Mouse (Mus musculus) hindbrain, postnatal 0 days (tissue): Measurements from ENCODE around the gene Avpr2. TPM values are rescaled to one million over a fixed set of nuclear protein-coding genes. Genes with fewer than 3 reads are reported as not detected.

Experiments used
- ATAC-seq: fragments of 200-750 bp; cut with Nextera tagmentation; 2 replicates; pipeline ENCODE4 v1.8.0; 2017; ENCODE audit warnings: mild to moderate bottlenecking, moderate TSS enrichment, moderate library complexity
- DNase-seq: peaks from one replicate; pipeline ENCODE4 v3.0.0-alpha.2; 2015; ENCODE audit warnings: low spot score
- H3K27ac ChIP-seq: fragments of 300-500 bp; sonication (generic); 2 replicates; pipeline ENCODE4 v1.5.1; 2014; ENCODE audit warnings: mild to moderate bottlenecking
- H3K27me3 ChIP-seq: fragments of 300-500 bp; sonication (generic); 2 replicates; pipeline ENCODE4 v1.6.1; 2014; ENCODE audit warnings: low read length, mixed read lengths; ENCODE audit not compliant: insufficient read depth
- H3K36me3 ChIP-seq: fragments of 300-500 bp; sonication (generic); 2 replicates; pipeline ENCODE4 v1.6.1; 2014; ENCODE audit warnings: low read length, mixed read lengths; ENCODE audit not compliant: insufficient read depth
- H3K4me1 ChIP-seq: fragments of 300-500 bp; sonication (generic); 2 replicates; pipeline ENCODE4 v1.6.1; 2014; ENCODE audit warnings: antibody characterized with exemption, low read length, mixed read lengths; ENCODE audit not compliant: insufficient read depth
- H3K4me2 ChIP-seq: fragments of 300-500 bp; sonication (generic); 2 replicates; pipeline ENCODE4 v1.6.1; 2014; ENCODE audit warnings: low read depth, mild to moderate bottlenecking, low read length, moderate library complexity, mixed read lengths
- H3K4me3 ChIP-seq: fragments of 300-500 bp; sonication (generic); 2 replicates; pipeline ENCODE4 v1.5.1; 2014; ENCODE audit warnings: low read length
- H3K9ac ChIP-seq: fragments of 300-500 bp; sonication (generic); replicated peaks from 2 replicates; pipeline ENCODE4 v1.6.1; 2014; ENCODE audit warnings: mild to moderate bottlenecking, low read length, moderate library complexity, mixed read lengths
- H3K9me3 ChIP-seq: fragments of 300-500 bp; sonication (generic); 2 replicates; pipeline ENCODE4 v1.6.1; 2016; ENCODE audit warnings: low read length, mixed read lengths
- CTCF ChIP-seq: IDR thresholded peaks from 2 replicates; pipeline ENCODE4 v1.5.1; 2016; ENCODE audit warnings: antibody characterized with exemption, control low read depth, low read depth
- WGBS: fragments of 180-500 bp; shearing (Covaris S2); extraction: QIAGEN DNeasy Blood & Tissue Kit; methylation state at CpG from one replicate; pipeline ENCODE4 v1.1.7; 2014; 5-methylcytosine and 5-hydroxymethylcytosine counted together
- polyA plus RNA-seq: library from polyadenylated mRNA; unstranded; fragments of >200 nt; fragmentation: Nextera tagmentation; extraction: Ambion mirVana; gene quantifications from 2 replicates; pipeline ENCODE4 v1.2.1, GENCODE M21; 2015
- total RNA-seq: library from RNA; depleted of rRNA; stranded (reverse); fragments of >200 nt; gene quantifications from 2 replicates; pipeline ENCODE4 v1.2.3, GENCODE M21; 2014; rRNA removed

The Avpr2 gene
- total and polyA plus RNA-seq, 2 experiments from 2014 or later = not detected

- peak within 1 kb of the TSS; percentile 6; the same call in 1 of the 2 replicates for H3K4me3 ChIP-seq
- peak; percentile 77 for ATAC-seq
Measured at GRCm38 (mm10) chrX:73930402-73931062, 38.6 kb downstream of the Avpr2 start, which contains the start of gene Renbp. TSS of gene Renbp (minus strand) at chrX:73930850.

GRCm38 (mm10) chrX:73931871-73932270 is 40.0 kb downstream of the Avpr2 start:
- no peaks in the 10 kb centered on the region for H3K36me3 ChIP-seq
- no peaks in the 10 kb centered on the region for H3K4me1 ChIP-seq
- no peaks in the 10 kb centered on the region for H3K27me3 ChIP-seq
- no peak overlapping the region for H3K4me2 ChIP-seq
- DNase-seq (no peak), ATAC-seq (no peak)
- no peak overlapping the region for H3K9ac ChIP-seq
- H3K27ac ChIP-seq = no peak overlapping the region
- H3K4me3 ChIP-seq = no peak overlapping the region
- TF ChIP-seq CTCF = no peak
- no peaks in the 10 kb centered on the region for H3K9me3 ChIP-seq
- 74% methylated on average over 2 of the region's 2 CpGs for WGBS

More at GRCm38 (mm10) chrX:73930402-73931062, 38.6 kb downstream of the Avpr2 start, which contains the start of gene Renbp:
- WGBS = 51% methylated on average over 17 of the region's 17 CpGs
- H3K27me3 ChIP-seq = no peaks in the 10 kb centered on the region
- H3K4me1 ChIP-seq = no peaks in the 10 kb centered on the region
- peak; percentile 55 for DNase-seq
- no peak within 1 kb of the TSS for H3K9ac ChIP-seq
- no peaks in the 10 kb centered on the region for H3K9me3 ChIP-seq
- no peaks in the 10 kb centered on the region for H3K36me3 ChIP-seq
- no peak; the same call in 1 of the 2 replicates for TF ChIP-seq CTCF
- no peak within 1 kb of the TSS for H3K27ac ChIP-seq
- peak within 1 kb of the TSS; percentile 37 for H3K4me2 ChIP-seq

GRCm38 (mm10) chrX:73941860-73942259 is 50.0 kb downstream of the Avpr2 start:
- ATAC-seq = no peak
- no peak for DNase-seq

GRCm38 (mm10) chrX:73942294-73942693 is 50.4 kb downstream of the Avpr2 start:
- DNase-seq (no peak), ATAC-seq (no peak)
- Histone ChIP-seq H3K4me3 (no peak overlapping the region), H3K9ac (no peak overlapping the region), H3K27ac (no peak overlapping the region), H3K27me3 (no peaks in the 10 kb centered on the region), H3K9me3 (no peaks in the 10 kb centered on the region), H3K4me1 (no peaks in the 10 kb centered on the region), H3K4me2 (no peak overlapping the region), H3K36me3 (peaks cover 14% of the 10 kb centered on the region)
- TF ChIP-seq CTCF = no peak
- 88% methylated on average over 2 of the region's 2 CpGs for WGBS

More at GRCm38 (mm10) chrX:73941860-73942259, 50.0 kb downstream of the Avpr2 start:
- WGBS = 81% methylated on average over 2 of the region's 2 CpGs
- no peak overlapping the region for H3K9ac ChIP-seq
- H3K27ac ChIP-seq = no peak overlapping the region
- no peaks in the 10 kb centered on the region for H3K9me3 ChIP-seq
- no peak for TF ChIP-seq CTCF
- no peaks in the 10 kb centered on the region for H3K4me1 ChIP-seq
- peaks cover 10% of the 10 kb centered on the region for H3K36me3 ChIP-seq
- H3K4me3 ChIP-seq = no peak overlapping the region
- no peak overlapping the region for H3K4me2 ChIP-seq
- H3K27me3 ChIP-seq = no peaks in the 10 kb centered on the region

Other genes with a start within 250 kb of the Avpr2 start
- 109 and 116 TPM in 2 replicates for gene Pnck, start 232.0 kb upstream of the Avpr2 start, total RNA-seq
- gene Pnck, start 232.0 kb upstream of the Avpr2 start, polyA plus RNA-seq = 145 and 149 TPM in 2 replicates
- 60.6 and 61.1 TPM in 2 replicates for gene Slc6a8, start 219.0 kb upstream of the Avpr2 start, total RNA-seq
- 7.6 and 8.2 TPM in 2 replicates for gene Slc6a8, start 219.0 kb upstream of the Avpr2 start, polyA plus RNA-seq
- 50.1 and 50.6 TPM in 2 replicates for gene Bcap31, start 175.9 kb upstream of the Avpr2 start, total RNA-seq
- gene Bcap31, start 175.9 kb upstream of the Avpr2 start, polyA plus RNA-seq = 150 and 157 TPM in 2 replicates
- gene Abcd1, start 175.5 kb upstream of the Avpr2 start, total RNA-seq = 16.6 and 18.0 TPM in 2 replicates
- gene Abcd1, start 175.5 kb upstream of the Avpr2 start, polyA plus RNA-seq = 8.4 and 8.5 TPM in 2 replicates
- 7.4 and 13.6 TPM in 2 replicates for gene Plxnb3, start 135.0 kb upstream of the Avpr2 start, total RNA-seq
- gene Plxnb3, start 135.0 kb upstream of the Avpr2 start, polyA plus RNA-seq = 1.8 and 2.0 TPM in 2 replicates
- gene Srpk3, start 117.7 kb upstream of the Avpr2 start, total RNA-seq = 1.8 and 2.1 TPM in 2 replicates
- 2.7 and 2.9 TPM in 2 replicates for gene Srpk3, start 117.7 kb upstream of the Avpr2 start, polyA plus RNA-seq
- 238 and 257 TPM in 2 replicates for gene Idh3g, start 105.2 kb upstream of the Avpr2 start, total RNA-seq
- 244 and 248 TPM in 2 replicates for gene Idh3g, start 105.2 kb upstream of the Avpr2 start, polyA plus RNA-seq
- gene Ssr4, start 105.1 kb upstream of the Avpr2 start, total RNA-seq = 89.0 and 144 TPM in 2 replicates
- gene Ssr4, start 105.1 kb upstream of the Avpr2 start, polyA plus RNA-seq = 196 and 199 TPM in 2 replicates
- gene Pdzd4, start 67.1 kb upstream of the Avpr2 start, total RNA-seq = 137 and 159 TPM in 2 replicates
- gene Pdzd4, start 67.1 kb upstream of the Avpr2 start, polyA plus RNA-seq = 3.4 and 3.5 TPM in 2 replicates
- 237 and 269 TPM in 2 replicates for gene L1cam, start 4.0 kb downstream of the Avpr2 start, total RNA-seq
- 57.4 and 73.8 TPM in 2 replicates for gene L1cam, start 4.0 kb downstream of the Avpr2 start, polyA plus RNA-seq
- gene Arhgap4, start 29.8 kb downstream of the Avpr2 start, total RNA-seq = 7.0 and 7.1 TPM in 2 replicates
- 1.6 and 1.7 TPM in 2 replicates for gene Arhgap4, start 29.8 kb downstream of the Avpr2 start, polyA plus RNA-seq
- 70.7 and 79.2 TPM in 2 replicates for gene Naa10, start 29.8 kb downstream of the Avpr2 start, total RNA-seq
- 102 and 104 TPM in 2 replicates for gene Naa10, start 29.8 kb downstream of the Avpr2 start, polyA plus RNA-seq
- 5.5 and 6.3 TPM in 2 replicates for gene Renbp, start 38.7 kb downstream of the Avpr2 start, total RNA-seq
- gene Renbp, start 38.7 kb downstream of the Avpr2 start, polyA plus RNA-seq = 15.2 and 16.5 TPM in 2 replicates
- gene Hcfc1, start 74.3 kb downstream of the Avpr2 start, total RNA-seq = 114 and 133 TPM in 2 replicates
- 27.3 and 34.9 TPM in 2 replicates for gene Hcfc1, start 74.3 kb downstream of the Avpr2 start, polyA plus RNA-seq
- 57.6 and 71.0 TPM in 2 replicates for gene Irak1, start 131.8 kb downstream of the Avpr2 start, total RNA-seq
- gene Irak1, start 131.8 kb downstream of the Avpr2 start, polyA plus RNA-seq = 38.7 and 39.2 TPM in 2 replicates
- not detected in 2 replicates for gene Opn1mw, start 235.4 kb downstream of the Avpr2 start, total RNA-seq
- gene Opn1mw, start 235.4 kb downstream of the Avpr2 start, polyA plus RNA-seq = 0.14 TPM in 1 of 2 replicates, not detected in the other
- gene Mecp2, start 243.3 kb downstream of the Avpr2 start, total RNA-seq = 48.9 and 62.0 TPM in 2 replicates
- 12.2 and 12.5 TPM in 2 replicates for gene Mecp2, start 243.3 kb downstream of the Avpr2 start, polyA plus RNA-seq